Mouse (Mus musculus): ENCODE data around the gene Figla.
A peak's percentile ranks its signal among the peaks of the same experiment; 100 is the strongest.
"Not testable (repeated sequence)": the region's sequence is repeated elsewhere in the genome, so short reads cannot be mapped to it uniquely, and the experiment has no call there.

Gene Figla

DNA sequence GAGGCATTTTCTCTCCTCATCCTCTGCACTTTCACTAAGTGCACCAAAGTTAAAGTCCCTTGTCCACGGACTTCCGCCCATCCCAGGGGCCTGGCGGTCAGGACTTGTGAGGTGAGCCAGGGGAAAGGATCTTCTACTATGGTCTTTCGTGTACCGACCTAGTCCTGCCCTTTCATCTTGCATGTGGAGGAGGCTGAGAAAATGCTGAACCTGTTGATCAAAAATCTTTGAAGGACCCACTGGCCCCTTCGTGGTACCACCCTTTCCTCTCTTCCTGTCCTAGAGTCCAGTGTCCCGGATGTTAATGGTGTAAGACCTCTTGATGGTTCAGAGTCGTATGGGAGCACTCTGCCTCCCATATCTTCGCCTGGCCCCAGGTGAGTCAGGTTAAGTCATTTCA lies at the start of gene Figla:
Figla (plus strand) TSS at position 301 of the 400 bp plus-strand sequence.
- no peak for DNase-seq (ENCODE audit: low read depth, low spot score)

GRCm38 (mm10) chr6:85966686-85967085 lies 49.3 kb upstream of the Figla start:
- DNase-seq (ENCODE audit: low read depth, low spot score): no peak

DNA sequence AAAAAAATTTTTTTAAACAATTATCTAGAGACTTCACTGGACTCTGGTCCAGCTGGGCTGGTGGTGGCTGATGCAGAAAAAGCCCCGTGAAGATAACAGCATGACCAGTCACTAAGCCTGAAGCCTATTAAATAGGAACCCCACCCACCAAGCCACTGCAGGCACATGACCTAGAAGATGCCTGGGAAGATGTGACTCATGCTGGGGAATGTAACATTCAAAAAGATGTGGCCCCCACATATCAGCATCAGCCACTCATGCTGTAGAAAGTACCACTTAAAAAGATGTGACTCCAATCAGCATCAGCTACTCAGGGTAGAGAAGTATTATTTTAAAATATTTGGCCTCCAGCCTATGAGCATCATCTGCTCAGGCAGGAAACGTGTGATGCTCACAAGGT lies 46.1 kb upstream of the Figla start:
- DNase-seq (ENCODE audit: low read depth, low spot score): peak; percentile 67

DNA sequence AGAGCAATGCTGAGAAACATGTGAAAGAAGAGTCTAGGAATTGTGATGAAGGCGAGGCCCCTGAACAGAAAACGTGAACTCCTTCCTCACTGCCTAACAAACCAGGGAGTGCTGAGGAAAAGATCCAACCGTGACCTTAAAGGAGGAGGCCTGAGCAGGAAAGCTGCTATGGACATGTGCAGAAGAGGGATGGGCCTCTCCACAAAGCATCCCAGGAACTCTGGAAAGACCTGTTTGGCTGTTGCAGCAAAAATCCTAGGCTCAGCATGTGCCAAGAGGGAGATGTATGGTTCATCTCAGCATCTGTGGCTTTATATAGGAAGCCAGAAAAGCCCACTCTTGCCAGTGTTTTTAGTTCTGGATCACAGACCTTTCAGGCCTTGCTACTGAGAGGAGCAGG lies 43.3 kb upstream of the Figla start:
- peak; percentile 24 for DNase-seq (ENCODE audit: low read depth, low spot score)

GRCm38 (mm10) chr6:85973336-85973735 lies 42.6 kb upstream of the Figla start:
- peak; percentile 68 for DNase-seq (ENCODE audit: low read depth, low spot score)

DNA sequence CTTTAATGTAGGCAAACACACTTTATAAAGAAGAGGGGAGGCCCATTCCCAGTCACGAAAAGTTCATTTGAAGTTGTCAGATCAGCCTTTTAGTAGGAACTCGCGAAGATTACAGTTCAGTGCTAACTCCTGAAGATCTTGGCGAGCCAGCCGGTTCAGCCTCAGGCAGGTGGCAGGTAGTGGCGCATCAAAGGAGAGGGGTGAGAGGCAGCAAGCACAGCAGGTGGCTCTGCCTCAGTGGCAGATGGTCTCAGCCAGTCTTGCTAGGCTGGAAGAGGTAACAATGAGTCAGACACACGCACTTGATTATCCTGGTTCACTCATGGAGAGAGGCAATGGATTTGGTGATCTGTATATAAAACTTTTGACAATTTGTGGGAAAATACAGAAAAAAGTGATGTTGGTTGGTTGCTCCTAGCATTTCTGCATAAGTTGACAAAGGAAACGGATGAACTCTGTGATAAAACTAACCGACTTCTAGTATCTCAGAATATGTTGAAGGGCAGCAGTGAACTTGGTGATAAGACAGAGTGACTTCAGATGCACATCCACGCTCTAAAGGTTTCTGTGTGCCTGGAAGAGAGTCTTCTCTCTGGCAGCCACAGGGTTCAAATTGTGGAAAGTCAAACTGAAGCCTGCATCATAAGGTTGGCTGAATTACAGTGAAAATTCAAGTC lies 40.9 kb upstream of the Figla start:
- DNase-seq (ENCODE audit: low read depth, low spot score): peak; percentile 47

GRCm38 (mm10) chr6:85975761-85976160 lies 40.2 kb upstream of the Figla start:
- no peak for DNase-seq (ENCODE audit: low read depth, low spot score)

DNA sequence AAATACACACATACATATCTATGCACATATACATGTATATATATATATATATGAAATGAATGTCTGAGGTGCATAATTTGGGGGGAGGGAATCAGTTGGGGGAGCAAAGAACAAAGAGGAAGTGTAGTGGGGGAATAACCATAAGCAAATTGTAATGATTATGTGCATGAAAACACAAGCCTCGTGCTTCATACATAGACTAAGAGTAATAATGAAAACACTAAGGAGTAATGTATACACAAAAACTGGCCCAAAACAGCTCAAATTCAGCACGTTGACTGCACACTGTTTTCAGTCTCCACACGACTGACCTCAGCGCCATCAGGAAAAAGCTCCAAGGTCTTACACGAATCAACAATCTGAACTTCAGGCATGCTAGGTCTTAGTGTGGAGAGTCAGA lies 39.7 kb upstream of the Figla start:
- no peak for DNase-seq (ENCODE audit: low read depth, low spot score)

GRCm38 (mm10) chr6:85978736-85979135 lies 37.2 kb upstream of the Figla start:
- DNase-seq (ENCODE audit: low read depth, low spot score): not testable (repeated sequence)

DNA sequence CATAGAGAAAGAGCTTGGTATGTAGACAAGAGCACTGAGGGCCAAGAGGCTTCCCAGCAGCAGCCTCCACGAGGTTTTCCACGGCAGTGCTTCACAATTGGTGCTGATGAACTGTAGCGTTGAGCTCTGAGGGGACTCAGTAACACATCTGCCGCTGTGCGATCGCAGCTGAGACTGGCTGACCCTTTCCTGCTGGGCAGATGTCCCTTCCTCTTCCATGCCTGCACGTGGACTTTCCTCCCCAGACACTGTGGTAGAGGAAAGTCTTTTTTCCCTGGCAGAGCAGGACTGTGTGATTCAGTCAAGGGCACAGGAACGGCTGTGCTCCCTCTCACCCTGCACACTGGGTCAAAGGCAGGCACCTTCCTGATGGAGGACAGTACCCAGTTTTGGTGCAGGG lies 31.6 kb upstream of the Figla start:
- DNase-seq (ENCODE audit: low read depth, low spot score): no peak

DNA sequence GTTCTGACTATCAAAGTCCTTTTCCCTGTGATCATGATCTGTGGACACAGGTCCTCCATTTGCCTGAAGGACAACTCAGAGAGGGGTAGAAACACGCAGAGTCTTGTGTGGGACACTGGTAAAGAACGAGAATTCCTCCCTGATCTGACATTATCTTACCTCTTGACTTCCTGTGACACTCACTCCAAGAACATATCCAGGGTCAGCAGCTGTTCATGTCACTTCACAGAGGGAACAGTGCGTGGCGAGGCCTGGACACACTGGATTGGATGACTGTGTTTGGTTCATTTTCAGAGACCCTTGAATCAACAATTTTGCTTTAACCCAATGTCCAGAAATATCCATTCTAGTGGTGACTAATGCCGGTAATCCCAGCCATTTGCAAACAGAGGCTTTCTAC lies 26.4 kb upstream of the Figla start:
- DNase-seq (ENCODE audit: low read depth, low spot score): not testable (repeated sequence)

GRCm38 (mm10) chr6:85990774-85991173 lies 25.2 kb upstream of the Figla start:
- DNase-seq (ENCODE audit: low read depth, low spot score): not testable (repeated sequence)

GRCm38 (mm10) chr6:86003405-86003925 lies 12.5 kb upstream of the Figla start:
- no peak for DNase-seq (ENCODE audit: low read depth, low spot score)

DNA sequence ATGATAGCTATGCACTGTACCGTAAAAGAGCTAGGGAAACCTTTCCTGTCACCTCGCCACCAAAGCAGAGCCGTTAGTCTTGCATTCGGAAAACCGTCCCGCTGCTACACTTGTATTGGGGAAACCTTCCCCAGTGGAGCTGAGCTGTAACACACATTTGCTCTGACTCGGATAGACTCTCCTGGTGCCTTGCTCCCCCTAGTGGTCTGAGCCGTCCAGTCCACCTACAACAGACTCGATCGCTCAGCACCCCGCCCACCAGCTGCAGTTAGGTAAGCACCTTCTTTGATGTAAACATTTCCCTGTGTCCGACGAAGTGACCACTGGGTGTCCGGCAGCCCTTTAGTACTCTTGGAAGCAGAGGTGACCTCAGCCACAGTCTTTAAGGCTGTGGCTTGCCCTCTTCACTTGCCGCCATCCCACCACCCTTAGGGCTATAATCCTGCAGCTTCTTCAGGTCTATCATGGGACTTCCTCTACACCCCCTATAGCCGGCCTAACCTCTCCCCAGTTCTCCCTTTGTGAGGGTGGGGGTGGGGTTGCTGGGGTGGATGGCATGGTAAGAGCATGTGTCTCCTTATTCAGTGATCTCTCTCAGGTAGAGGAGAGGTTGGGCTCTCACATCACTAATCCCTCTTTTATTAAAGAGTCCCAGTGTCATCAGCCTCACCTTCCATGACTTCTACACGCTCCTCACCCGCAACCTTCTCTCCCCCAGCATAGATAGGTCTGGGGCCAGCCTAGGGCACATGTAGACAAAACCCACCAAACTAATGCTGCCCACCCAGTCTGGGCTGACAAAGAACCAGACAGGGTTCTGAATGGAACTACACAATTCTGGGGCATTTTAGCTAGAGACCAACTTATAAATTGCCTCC lies 11.5 kb upstream of the Figla start:
- peak; percentile 93 for DNase-seq (ENCODE audit: low read depth, low spot score)

GRCm38 (mm10) chr6:86009980-86010379 lies 6.0 kb upstream of the Figla start:
- DNase-seq (ENCODE audit: low read depth, low spot score): peak; percentile 73

DNA sequence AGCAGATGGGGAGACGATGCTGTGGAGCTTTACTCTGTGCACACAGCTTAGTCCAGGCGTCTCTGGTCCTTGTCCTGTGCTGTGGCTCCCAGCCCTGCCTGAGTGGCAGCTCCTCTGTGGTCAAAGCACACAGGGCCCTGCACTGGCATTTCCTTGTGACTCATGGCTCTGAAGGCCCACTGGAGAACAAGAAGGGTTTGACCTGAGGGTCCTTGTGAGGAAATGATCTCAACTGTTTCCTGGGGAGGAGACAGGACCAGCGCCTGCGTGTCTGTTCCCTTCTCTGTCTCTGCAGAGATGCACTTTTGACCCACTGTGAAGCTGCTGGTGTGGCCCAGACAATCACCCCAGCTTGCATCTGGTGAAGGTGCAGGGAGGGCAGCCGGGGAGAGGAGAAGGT lies 1.2 kb upstream of the Figla start:
- DNase-seq (ENCODE audit: low read depth, low spot score): not testable (repeated sequence)

- DNase-seq (ENCODE audit: low read depth, low spot score): no peak
Observed at GRCm38 (mm10) chr6:86016793-86017350, 901 bp downstream of the Figla start.

DNA sequence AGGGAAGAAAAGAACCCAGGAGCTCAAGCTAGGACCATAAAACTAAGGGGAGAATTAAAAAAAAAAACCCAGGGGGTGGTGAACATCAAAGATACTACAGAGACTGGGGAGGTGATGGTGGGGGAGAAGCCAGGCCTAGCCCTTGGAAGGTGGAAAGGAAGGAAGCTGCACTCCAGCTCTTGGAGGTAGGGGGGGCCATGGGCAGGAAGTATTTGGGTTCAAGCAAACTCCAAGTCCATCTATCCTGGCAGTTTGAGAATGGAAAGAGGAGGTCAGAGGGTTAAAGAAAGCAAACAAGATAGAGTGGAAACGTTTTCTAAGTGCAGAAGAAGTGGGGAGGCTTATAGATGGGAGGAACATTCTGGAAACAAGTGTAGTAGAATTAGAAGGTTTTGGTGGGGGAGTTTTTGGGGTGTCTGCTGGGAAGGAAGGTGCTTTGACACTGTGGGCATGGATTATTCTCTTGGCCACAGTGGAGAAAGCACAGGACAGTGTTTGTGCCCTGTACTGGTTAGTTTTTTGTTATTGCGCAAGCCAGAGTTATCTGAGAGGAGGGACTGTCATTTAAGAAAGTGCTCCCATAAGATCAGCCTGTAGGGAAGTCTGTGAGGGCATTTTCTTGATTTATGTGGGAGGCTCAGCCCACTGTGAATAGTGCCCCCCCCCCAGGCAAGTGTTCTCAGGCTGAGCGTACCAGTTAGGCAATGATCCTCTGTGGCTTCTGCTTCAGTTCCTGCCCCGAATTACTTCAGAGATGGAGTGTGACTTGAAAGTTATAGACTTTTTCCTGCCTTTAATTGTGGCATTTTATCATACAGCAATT lies 3.7 kb downstream of the Figla start:
- no peak for DNase-seq (ENCODE audit: low read depth, low spot score)

DNA sequence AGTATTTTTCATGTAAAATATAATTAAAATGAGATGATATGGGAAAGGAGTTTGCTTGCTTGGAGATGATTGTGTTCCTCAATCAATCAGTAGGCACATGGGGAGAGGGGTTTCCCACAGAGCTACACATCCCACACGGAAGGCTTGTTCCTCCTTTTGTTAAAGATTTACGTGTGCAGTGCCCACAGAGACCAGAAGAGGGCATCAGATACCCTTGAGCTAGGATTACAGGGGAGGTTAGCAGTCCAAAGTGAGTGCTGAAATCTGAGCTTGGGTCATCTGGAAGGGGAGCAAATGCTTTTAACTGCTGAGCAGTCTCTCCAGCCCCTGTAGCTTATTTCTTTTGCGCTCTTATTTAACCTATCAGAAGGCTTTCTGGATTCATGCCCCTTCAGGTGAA lies 5.0 kb downstream of the Figla start:
- DNase-seq (ENCODE audit: low read depth, low spot score): peak; percentile 36

- peak; percentile 68 for DNase-seq (ENCODE audit: low read depth, low spot score)
Observed at GRCm38 (mm10) chr6:86026632-86027292, 10.8 kb downstream of the Figla start.

DNA sequence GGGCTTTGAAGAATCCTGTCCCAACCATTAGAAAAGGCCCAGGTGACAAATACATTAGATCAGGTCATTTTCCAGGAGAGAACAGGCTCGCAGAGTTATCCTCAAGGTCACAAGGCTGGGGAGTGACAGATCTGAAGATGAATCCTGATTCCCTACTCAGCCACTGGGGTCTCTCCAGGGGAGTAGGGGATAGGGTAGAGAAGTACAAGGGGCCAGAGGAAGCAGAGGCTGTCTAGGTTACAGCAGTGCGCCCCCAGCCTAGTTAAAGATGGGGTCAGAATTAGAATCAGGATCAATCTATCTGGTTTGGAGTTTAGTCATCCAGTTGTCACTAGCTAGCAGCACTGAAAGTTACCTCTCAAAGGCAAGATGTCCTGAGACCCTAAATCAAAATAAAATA lies 12.2 kb downstream of the Figla start:
- no peak for DNase-seq (ENCODE audit: low read depth, low spot score)
